13 mouse cellular contexts compared by ENCODE assay signal in genomic region chr12:100508668-100509067, GRCm38 (mm10). TPM values are rescaled to one million over a fixed set of nuclear protein-coding genes. Genes with fewer than 3 reads are reported as not detected.
DNase-seq lines count a peak whose midpoint lies in the region; ATAC-seq and TF ChIP-seq lines count a peak whose summit lies in the region.
"Had no signal": no experiment of that assay in that cellular context is flagged by ENCODE, and none has a peak within 500 bp of the region (broad histone marks: within the 10 kb centered on the region; RNA-seq: fewer than 3 reads in every experiment).

No protein-coding gene starts in this region.

- peaks cover 10% of the 10 kb centered on the region for H3K4me1 ChIP-seq in heart, postnatal 0 days (ENCODE audit: control insufficient read depth, insufficient read depth)
- peaks cover 32% of the 10 kb centered on the region for H3K4me1 ChIP-seq in liver, embryonic 11.5 days (replicated peaks; ENCODE audit: control insufficient read depth, insufficient read depth, low read length)
- H3K4me1 ChIP-seq in neural tube, embryonic 15.5 days = peaks cover 11% of the 10 kb centered on the region

- no peak for TF ChIP-seq EP300 in heart, postnatal 0 days (IDR thresholded peaks at IDR 0.05; ENCODE audit: low read depth)

- no peaks in the 10 kb centered on the region for H3K9me3 ChIP-seq in heart, postnatal 0 days (replicated peaks; ENCODE audit: control insufficient read depth, low read length)
- H3K9me3 ChIP-seq in liver, embryonic 11.5 days (ENCODE audit: control insufficient read depth, low read length) = no peaks in the 10 kb centered on the region
- H3K9me3 ChIP-seq in neural tube, embryonic 15.5 days (replicated peaks) = no peaks in the 10 kb centered on the region

- TF ChIP-seq CTCF in heart, postnatal 0 days (IDR thresholded peaks at IDR 0.05; ENCODE audit: low read depth) = no peak

- H3K27ac ChIP-seq in heart, postnatal 0 days (ENCODE audit: low read depth) = peak overlapping the region; percentile 60
- peak overlapping the region; percentile 55; the same call in 1 of the 2 replicates for H3K27ac ChIP-seq in liver, embryonic 11.5 days (ENCODE audit: low read depth, low read length)
- H3K27ac ChIP-seq in neural tube, embryonic 15.5 days (replicated peaks) = no peak overlapping the region
- H3K27ac ChIP-seq: limb, embryonic 13.5 days had no signal

- no peaks in the 10 kb centered on the region for H3K27me3 ChIP-seq in heart, postnatal 0 days (ENCODE audit: control insufficient read depth, insufficient read depth, low read length)
- no peaks in the 10 kb centered on the region for H3K27me3 ChIP-seq in liver, embryonic 11.5 days (replicated peaks; ENCODE audit: control insufficient read depth, insufficient read depth, low read length)
- H3K27me3 ChIP-seq in neural tube, embryonic 15.5 days (replicated peaks) = no peaks in the 10 kb centered on the region
- H3K27me3 ChIP-seq: limb, embryonic 13.5 days had no signal

- intact Hi-C loops in heart, postnatal 25 days (cut with DNase I) = loop anchor here (5.0 kb wide), 1 partner anchor 69 kb away; no protein-coding TSS in a partner anchor
- intact Hi-C loops in left cerebral cortex, postnatal 14 days (cut with DNase I) = no loop called here

- H3K4me3 ChIP-seq in heart, postnatal 0 days (ENCODE audit: low read depth, low read length) = no peak overlapping the region
- H3K4me3 ChIP-seq in liver, embryonic 11.5 days (ENCODE audit: low read depth, low read length) = no peak overlapping the region
- H3K4me3 ChIP-seq in neural tube, embryonic 15.5 days (replicated peaks) = no peak overlapping the region
- H3K4me3 ChIP-seq: limb, embryonic 13.5 days had no signal

- H3K9ac ChIP-seq in heart, postnatal 0 days (replicated peaks; ENCODE audit: low read depth, low read length) = no peak overlapping the region
- no peak overlapping the region for H3K9ac ChIP-seq in liver, embryonic 11.5 days (ENCODE audit: low read depth, low read length)
- no peak overlapping the region for H3K9ac ChIP-seq in neural tube, embryonic 15.5 days (replicated peaks)
- H3K9ac ChIP-seq: limb, embryonic 13.5 days had no signal

- ATAC-seq in heart, postnatal 0 days (ENCODE audit: insufficient read depth, low read depth) = 0 out of 2 replicates have a peak, but pooled peaks have one; percentile 28
- peak; percentile 46 for ATAC-seq in activated CD4-positive, CD25-positive, alpha-beta regulatory T cell, adult 4 months
- peak; percentile 70 for ATAC-seq in liver, embryonic 11.5 days (replicated peaks; ENCODE audit: low FRiP score)
- ATAC-seq in megakaryocyte-erythroid progenitor cell, adult 5-6 weeks (replicated peaks; ENCODE audit: low FRiP score, low TSS enrichment, poor library complexity, severe bottlenecking) = peak; percentile 32
- ATAC-seq in neural tube, embryonic 15.5 days (ENCODE audit: low FRiP score) = no peak
- ATAC-seq: intestine, embryonic 16.5 days had no signal

- DNase-seq in heart, postnatal 0 days (ENCODE audit: low spot score) = no peak
- no peak for DNase-seq in heart, postnatal 25 days (ENCODE audit: low spot score)
- DNase-seq in liver, embryonic 11.5 days (ENCODE audit: low spot score) = no peak
- no peak for DNase-seq in left cerebral cortex, postnatal 14 days (ENCODE audit: low spot score in 2 of 2)
- DNase-seq: adrenal gland, postnatal 14 days; cerebellum, adult 18-20 months; embryo, embryonic 11 days; kidney, postnatal 14 days had no signal

- H3K4me2 ChIP-seq in heart, postnatal 0 days (ENCODE audit: low read depth, low read length) = no peak overlapping the region
- H3K4me2 ChIP-seq in liver, embryonic 11.5 days = no peak overlapping the region
- H3K4me2 ChIP-seq in neural tube, embryonic 15.5 days = no peak overlapping the region
- H3K4me2 ChIP-seq: limb, embryonic 13.5 days had no signal

- H3K36me3 ChIP-seq in heart, postnatal 0 days (replicated peaks; ENCODE audit: control insufficient read depth, insufficient read depth, low read length) = no peaks in the 10 kb centered on the region
- H3K36me3 ChIP-seq in liver, embryonic 11.5 days (ENCODE audit: control insufficient read depth, insufficient read depth, low read length) = no peaks in the 10 kb centered on the region
- no peaks in the 10 kb centered on the region; the same call in 1 of the 2 replicates for H3K36me3 ChIP-seq in neural tube, embryonic 15.5 days

- WGBS in heart, postnatal 0 days = 66% methylated on average over 5 of the region's 5 CpGs
- WGBS in liver, embryonic 11.5 days = 37% methylated on average over 5 of the region's 5 CpGs
- WGBS in neural tube, embryonic 15.5 days = 88% methylated on average over 5 of the region's 5 CpGs

RNA-seq across cellular contexts. Expression of gene Ttc7b, which starts 12.0 kb away (rescaled TPM):
- 29.4 and 37.8 TPM in 2 replicates for total RNA-seq in heart, postnatal 0 days (2014; rRNA removed; ENCODE audit: low replicate concordance)
- 5.9 and 6.7 TPM in 2 replicates for polyA plus RNA-seq in heart, postnatal 0 days (2015; fragmentation: Nextera tagmentation; extraction: Ambion mirVana)
- 10 to 100 TPM; 78.9 to 81.0 TPM for total RNA-seq in heart, postnatal 25 days (2021)
- 1 to 10 TPM; 3.1 to 3.2 TPM for polyA plus RNA-seq in activated CD4-positive, CD25-positive, alpha-beta regulatory T cell, adult 4 months (2017; shearing (Covaris generic))
- polyA plus RNA-seq in liver, embryonic 11.5 days (2014; fragmentation: Nextera tagmentation; extraction: Ambion mirVana) = 5.6 and 6.2 TPM in 2 replicates
- total RNA-seq in megakaryocyte-erythroid progenitor cell, adult 5-6 weeks (2014; fragmentation: Nextera tagmentation) = 7.9 and 9.0 TPM in 2 replicates
- total RNA-seq in megakaryocyte-erythroid progenitor cell, adult 5-6 weeks (2017) = 6.3 and 10.1 TPM in 2 replicates
- 100 to 1,000 TPM; 178 to 200 TPM for total RNA-seq in left cerebral cortex, postnatal 14 days (2021)
- polyA plus RNA-seq in neural tube, embryonic 15.5 days (2015; fragmentation: Nextera tagmentation; extraction: Ambion mirVana) = 7.3 and 10.2 TPM in 2 replicates
